Mouse (Mus musculus) T-helper 2 cell (primary cell): ENCODE results near the gene Zc3h14.

Experiments used
- in situ Hi-C: fragments of 300-600 bp; cut with MboI, MseI; formaldehyde crosslinking; loops from one replicate; pipeline ENCODE4 v1.15.1; 2025; ENCODE audit warnings: high pct_unique_total_duplicates

The Zc3h14 gene

DNA sequence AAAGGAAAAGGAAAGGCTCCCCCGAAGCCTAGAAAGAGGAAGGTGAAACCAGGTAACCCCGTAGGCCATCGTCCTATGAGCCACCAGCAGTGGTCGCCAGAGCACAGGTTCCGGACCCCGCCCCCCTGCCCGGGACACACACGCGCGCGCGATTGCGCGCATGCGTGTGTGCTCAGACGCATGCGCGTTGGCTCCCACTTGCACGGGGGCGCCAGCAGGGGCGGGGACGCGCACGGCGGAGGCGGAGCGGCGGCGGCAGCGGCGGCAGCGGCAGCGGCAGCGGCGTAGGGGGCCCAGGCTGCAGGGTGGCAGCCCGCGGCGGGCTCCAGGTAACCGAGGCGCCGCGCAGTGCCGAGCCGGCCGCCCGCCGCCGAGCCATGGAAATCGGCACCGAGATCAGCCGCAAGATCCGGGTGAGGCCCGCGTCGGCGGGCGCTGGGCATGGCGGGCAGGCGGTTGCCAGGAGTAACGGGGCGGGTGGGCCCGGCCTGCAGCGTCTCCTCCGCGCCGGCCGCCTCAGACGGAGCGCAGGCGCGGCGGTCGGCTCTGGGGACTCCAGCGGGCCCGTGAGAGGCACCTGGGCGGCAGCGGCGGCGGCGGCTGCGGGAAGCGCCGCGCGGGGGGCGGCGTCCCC lies at the start of gene Zc3h14:
Gene Zc3h14, plus strand, starts transcription at position 219 of the 634 bp plus-strand sequence.
- in situ Hi-C loops: loop anchor here (25.0 kb wide), 1 partner anchor 485 kb away; the partner anchor contains the start of genes Galc and Gpr65

DNA sequence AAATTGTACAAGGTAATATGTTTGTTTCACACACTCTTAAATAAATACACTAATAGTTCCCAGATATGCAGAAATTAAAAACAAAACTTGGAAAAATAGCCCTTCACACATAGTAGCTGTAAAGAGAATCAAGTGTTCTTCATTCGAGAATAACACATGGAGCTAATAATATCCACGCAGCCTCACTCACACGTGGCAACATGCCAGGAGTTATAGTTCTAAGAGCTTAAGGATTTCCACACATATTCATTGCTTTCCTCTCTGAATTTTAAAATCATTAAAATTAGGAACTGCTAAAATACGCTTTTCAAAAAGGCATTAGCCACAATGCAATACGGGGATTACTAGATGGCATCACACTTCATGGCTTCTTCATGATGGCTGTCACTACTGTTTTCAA lies 49.6 kb upstream of the Zc3h14 start:
- in situ Hi-C loops: no loop called here

DNA sequence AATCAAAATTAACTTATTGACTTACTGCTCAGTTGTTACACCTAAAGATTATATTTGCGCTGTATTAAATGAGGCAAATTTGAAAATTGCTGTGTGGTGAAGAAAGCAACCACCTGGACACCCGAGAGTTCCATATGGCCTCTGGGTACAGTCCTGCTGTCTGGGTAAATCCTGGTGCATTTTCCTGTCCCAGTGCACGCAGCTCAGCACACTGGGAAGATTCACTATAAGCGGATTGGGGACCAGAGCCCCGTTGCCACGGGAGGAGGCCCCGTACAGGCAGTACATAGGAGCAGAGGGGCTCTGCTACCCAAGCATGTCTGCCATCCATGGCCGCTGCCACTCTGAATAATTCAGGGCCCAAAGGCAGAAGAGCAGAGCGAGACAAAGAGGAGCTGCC lies 45.2 kb upstream of the Zc3h14 start:
- in situ Hi-C loops: no loop called here

DNA sequence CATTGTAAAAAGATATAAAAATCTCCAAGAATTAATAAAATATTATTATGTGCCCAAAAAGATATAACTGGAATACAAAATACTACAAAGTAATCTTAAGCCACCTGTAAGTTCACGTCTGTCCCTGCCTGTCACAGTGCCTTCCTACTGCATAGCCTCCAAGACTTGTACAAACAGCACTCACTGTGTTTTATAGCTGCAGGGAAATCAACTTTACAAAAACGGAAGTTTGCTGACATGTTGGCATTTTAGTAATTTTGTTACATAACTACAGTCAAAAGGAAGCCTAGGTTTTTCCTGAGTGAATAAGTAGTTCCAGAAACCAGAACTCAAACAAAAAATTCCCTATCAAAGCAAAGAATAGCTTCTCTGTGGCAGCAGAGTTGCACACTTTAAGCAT lies 43.2 kb upstream of the Zc3h14 start:
- in situ Hi-C loops: no loop called here

DNA sequence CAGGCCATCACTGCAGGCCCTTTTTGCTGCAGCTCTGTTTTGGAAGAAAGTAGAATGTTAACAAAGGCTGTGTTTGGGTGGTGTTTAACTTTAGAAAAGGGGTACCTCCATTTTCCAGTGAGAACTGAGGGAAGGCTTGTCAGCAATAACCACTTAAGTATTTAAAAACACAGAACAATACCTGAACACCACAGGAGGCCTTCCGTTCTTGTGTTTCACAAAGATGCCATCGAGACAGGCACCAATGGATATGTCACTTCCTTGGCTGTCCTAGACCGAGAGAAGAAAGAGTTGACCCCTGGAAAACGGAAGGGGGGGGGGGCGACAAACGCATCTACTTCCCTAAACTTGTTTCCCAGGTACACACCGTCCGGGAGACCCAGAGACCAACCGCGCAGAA lies 42.8 kb upstream of the Zc3h14 start:
- in situ Hi-C loops: no loop called here

DNA sequence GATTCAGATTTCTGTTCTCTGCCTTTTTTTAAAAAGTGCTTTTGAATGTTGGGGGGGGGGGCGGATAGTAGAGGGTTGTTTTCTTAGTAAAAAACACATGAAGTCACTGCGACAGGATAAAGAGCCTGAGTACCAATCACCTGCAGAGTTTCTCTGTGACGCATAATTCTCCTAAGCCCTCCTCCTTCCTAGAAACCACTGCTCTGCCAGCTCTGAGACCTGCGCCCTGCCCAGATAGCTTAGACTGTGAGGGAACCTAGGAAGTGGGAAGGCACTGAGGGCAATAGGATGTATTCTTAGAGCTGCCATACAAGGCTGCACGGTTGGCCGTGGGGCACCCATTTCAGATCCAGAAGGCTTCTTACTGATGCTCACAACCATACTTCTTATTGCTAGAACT lies 33.9 kb upstream of the Zc3h14 start:
- in situ Hi-C loops: no loop called here

DNA sequence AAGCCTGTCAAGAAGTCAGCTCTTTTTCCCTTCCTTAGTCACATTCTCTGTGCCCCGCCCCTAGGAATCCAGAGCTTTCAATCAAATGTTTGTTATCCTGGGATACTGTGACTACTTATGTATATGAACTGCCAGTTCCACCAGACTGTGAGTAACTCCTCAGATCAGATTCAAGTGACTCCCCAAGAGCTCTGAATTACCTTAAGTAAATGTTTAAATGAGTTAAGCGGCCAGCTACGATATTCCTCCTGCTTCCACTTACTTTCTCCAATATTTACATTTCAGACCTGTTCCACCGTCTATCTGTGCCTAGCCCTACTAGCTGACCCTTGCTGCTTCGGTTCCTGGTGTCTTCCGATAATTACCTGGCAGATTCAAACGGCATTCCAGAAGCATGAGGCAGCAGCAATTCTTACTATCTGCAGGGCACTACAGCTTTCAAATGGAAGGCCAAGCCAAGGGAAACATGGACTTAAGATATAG lies 33.1 kb upstream of the Zc3h14 start:
- in situ Hi-C loops: no loop called here

DNA sequence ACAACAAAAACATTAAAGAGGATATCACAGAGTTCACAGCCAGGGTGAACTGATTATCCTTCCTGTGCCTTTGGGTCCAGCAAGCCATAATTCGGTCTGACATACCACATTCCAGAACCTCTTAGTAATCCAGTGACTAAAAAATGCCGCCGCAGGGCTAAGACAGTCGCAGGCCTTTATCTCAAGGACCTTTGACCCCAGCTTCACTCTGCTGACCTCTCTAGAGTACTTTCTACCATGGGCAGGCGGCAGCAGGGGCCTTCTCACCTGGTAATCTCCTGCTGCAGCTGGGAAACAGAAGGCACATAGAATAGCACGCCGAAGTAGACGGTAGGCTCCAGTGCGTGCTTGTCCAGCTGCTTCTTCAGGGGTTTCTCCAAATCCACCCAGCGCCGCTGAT lies 32.0 kb upstream of the Zc3h14 start:
- in situ Hi-C loops: no loop called here

DNA sequence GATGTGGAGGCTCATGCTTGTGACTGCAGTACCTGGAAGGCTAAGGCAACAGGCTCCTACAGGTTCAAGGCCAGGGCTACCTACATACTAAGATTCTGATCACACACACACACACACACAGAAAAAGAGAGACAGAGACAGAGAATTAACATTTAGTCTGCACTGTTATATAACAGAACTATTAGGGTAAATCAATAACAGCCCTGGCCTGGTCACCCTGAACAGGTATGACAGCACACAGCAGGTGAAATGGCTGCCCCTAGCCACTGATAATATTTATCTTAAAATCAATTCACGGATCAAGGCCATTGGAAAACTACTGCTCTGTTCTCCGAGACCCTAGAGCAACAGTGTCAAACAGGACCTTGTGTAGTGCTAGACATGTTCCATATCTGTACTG lies 30.6 kb upstream of the Zc3h14 start:
- in situ Hi-C loops: no loop called here

DNA sequence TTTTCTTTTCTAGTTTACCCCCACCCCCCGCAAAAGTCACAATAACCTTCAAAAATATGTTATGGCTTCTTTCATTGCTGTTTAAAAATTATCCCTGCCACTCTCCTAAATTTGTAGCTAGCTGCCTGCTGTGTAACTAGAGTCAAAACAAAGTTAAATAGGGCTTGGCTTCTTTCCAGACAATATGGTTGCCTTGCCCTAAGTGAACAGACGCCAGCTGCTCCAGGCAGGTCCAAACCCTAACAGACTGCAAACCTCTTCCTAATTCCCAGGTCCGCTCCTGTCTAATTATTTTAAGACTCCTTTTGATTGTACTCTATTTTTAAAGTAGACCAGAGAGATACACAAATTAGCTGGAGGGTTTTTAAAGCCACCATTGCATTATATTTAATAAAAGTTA lies 26.1 kb upstream of the Zc3h14 start:
- in situ Hi-C loops: no loop called here

DNA sequence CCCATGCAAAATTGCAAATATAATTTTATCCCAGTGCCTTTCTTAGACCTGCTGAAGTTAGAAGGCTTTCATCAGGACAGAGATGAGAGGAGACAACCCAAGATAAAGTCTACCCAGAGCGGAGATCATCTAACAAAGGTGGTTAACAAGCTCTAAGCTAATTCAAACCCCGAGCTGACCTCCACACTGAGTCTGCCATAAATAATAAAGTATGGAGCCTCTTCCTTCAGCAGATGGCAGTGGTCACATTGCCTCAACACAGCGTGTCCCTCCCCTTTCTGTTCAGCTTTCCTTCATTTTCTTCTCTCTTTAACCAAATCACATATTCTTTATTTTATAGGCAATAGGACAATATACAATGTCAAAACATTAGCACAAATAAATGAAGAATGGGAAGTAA lies 25.7 kb upstream of the Zc3h14 start:
- in situ Hi-C loops: no loop called here

DNA sequence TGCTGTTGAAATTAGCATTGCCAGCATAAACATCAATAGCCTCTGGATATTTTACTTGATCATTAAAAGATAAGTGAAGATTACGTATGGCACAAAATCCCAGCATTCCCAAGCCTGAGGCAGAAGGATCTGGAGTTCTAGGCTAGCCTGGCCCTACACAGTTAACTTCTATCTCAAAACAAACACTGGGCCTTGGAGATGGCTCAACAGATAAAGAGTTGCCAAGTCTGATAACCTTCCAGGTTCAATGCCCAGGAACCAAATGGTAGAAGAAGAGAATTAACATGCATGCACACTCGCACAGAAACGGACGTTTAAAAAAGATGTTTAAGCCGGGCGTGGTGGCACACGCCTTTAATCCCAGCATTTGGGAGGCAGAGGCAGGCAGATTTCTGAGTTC lies 22.5 kb upstream of the Zc3h14 start:
- in situ Hi-C loops: no loop called here

DNA sequence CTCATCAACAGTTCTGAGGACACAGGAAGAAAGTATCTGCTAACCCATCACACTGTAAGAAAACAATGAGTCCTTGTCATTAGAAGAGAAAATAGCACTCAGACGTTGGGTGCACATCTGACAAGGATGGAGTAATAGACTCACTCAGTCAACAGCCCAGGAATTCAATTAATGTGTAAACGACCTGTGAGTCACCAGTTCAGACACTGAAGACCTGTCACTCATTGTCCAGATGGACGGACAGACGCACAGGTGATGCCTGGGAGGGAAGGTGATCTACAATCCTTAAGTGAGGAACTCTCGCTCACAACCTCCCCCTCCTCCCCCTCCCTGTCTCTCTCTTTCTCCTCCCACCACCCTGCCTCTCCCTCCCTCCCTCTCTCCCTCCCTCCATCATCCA lies 21.8 kb upstream of the Zc3h14 start:
- in situ Hi-C loops: loop anchor here (25.0 kb wide), 1 partner anchor 463 kb away; the partner anchor contains the start of genes Galc and Gpr65

DNA sequence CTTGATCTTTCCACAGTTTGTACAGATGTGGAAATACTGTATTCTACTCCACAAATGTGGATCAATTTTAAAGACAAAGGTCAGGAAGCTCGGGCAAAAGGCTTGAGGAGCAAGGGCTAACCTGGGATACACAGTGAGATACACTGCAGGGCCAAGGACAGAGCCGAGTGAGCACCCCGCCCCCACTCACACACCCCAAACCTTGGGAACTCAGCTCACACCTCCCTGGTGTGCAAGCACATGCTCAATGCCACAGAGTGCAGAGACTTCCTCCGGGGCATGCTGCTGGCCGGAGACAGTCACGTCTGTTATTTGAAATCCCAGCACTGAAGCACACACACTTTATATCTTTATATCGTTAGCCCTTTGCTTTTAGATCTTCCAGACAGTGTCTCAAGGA lies 20.7 kb upstream of the Zc3h14 start:
- in situ Hi-C loops: loop anchor here (25.0 kb wide), 1 partner anchor 464 kb away; the partner anchor contains the start of genes Galc and Gpr65

DNA sequence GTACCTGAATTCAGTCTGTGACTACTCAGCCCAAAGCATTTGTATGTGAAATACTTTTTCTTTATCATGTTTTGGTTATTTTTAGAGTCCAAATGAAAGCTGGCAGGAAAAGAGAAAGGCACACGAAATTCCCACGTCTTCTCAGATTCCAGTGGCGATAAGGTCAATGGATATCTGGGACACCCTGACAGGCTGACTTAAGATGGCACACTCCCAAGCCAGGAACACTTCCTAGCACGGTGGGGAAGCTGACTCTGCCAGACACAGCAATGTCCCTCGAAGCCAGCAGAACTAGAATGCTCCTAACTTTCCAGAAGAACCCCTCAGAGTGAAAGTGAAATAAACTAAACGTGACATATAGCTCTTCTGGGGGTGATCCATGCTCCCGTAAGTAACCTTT lies 19.6 kb upstream of the Zc3h14 start:
- in situ Hi-C loops: loop anchor here (25.0 kb wide), 1 partner anchor 465 kb away; the partner anchor contains the start of genes Galc and Gpr65

DNA sequence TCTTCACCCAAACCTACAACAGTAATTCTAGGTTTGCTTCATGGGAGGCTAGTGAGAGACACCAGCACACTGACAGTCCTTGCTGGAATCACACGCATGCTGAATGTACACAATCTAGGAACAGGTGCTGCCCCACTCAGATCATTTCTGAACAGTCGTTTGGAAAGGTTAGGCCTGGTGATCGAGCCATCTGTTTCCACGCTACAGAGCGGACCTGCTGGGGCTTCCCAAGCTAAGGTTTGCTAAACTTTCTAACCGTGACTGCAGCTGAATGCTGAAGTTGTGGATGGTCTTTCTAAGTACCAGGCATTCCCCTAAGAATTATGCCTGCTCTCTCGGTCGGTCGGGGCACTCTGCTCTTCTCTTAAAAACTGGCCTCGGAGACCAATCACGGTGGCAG lies 16.1 kb upstream of the Zc3h14 start:
- in situ Hi-C loops: loop anchor here (5.0 to 25.0 kb wide), 2 partner anchors 98 to 468 kb away; partner anchors contain the start of genes Galc and Gpr65

DNA sequence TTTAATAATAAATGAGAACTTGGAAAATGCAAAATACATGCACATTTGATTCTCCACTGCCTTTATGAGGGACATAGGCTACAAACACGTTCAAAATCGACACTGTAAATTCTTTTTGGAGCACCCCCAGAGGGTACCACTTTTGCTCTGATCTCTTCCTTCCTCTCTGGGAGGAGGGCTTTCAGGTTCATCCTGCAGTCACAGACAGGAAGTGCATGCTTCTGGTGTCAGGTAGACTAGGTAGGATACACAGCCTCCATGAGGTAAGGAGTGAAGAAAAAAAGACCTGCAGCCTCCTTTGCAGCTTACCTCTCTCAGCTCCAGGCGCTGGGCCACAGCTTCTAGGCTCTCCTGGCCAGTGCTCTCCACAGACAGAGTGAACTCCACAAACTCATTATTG lies 13.6 kb upstream of the Zc3h14 start:
- in situ Hi-C loops: loop anchor here (5.0 to 25.0 kb wide), 2 partner anchors 101 to 471 kb away; partner anchors contain the start of genes Galc and Gpr65

DNA sequence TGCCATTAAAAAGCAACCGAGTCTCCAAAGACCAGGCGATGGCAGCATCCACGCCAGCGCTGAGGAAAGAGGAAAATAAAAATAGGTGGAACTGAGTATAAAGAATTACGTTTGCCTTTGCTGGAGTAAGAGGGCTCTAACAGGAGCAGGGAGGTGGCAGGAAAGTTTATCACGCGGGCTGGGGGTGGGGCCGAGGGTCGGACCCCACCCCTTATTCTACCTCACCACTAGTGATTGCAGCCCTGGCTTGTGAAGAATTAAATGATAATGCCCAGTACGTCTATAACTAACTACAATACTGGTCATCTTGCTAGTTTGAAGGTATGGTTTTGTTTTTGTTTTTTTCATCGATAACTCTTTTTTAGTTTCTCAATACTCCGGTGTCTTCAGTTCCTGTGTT lies 13.0 kb upstream of the Zc3h14 start:
- in situ Hi-C loops: loop anchor here (5.0 to 25.0 kb wide), 2 partner anchors 101 to 471 kb away; partner anchors contain the start of genes Galc and Gpr65

DNA sequence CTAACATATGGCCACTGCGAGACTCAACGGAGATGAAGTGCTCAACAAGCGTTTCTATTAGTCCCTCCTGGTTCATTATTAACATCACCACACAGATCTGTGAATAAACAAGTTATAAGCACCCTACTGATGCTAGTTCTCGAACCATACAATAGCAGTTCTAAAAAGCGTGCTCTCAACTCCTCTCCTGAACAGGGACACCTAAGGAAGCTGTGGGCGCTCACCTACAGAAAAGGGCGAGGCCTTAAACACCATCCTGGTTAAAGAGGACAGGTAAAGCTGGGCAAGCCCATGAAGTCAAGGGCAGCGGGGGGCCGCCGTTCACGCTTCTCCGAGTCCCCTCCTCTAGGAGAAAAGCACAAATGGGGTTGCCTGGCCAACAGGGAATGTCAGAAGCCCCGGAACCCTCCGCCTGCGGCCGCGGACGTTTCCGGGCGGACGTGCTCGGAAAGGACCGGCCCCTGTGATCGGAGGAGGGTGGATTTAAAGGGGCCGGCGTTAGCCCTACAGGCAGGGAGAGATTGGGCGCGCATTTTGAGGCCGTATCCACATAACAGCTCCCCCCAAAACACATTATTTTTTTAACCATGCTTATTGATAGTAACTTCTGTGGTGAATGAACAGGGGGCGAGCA lies 12.4 kb upstream of the Zc3h14 start:
- in situ Hi-C loops: loop anchor here (5.0 to 25.0 kb wide), 2 partner anchors 102 to 472 kb away; partner anchors contain the start of genes Galc and Gpr65

DNA sequence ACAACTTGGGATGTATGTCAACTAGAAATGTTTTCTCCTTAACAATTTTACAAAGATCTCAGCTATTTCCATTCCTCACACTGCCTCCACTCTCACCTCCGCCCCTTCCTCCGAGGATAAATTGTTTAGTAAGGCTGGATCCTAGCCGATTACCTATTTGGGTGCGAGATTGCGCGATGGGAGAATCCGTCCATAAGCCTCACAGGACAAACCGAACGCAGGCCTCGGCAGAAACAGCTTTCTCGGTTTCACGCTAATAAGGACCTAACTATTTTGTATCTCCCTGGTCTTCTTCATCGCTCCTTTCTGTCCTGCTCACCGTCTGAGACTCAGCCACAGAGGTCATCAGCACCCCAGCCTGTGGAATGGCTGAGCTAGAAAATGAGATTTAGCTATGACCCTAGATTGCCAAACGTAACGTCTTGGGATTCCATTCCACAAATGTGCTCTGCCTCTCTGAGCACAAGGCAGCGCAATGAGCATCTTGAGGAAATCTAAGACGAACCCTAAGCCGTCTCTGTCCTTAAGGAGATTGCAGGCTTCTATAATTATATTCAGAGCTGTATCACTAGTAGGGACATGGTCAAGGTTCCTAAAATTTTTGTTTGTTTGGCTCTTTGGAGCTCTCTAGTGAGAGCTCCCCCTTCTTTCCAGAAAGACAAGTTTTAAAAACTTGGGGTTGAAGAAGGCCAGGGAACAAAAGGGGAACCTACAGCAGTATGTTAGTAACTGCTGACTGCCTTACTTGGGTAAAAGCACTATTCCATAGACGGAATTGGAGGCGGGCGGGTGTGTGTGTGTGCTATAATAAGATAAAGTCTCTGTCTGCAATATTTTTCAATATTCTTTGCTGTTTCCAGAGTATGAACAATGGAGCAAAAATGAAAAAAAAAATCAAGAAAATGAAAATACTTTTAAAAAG lies 11.6 kb upstream of the Zc3h14 start:
- in situ Hi-C loops: loop anchor here (5.0 to 25.0 kb wide), 2 partner anchors 103 to 473 kb away; partner anchors contain the start of genes Galc and Gpr65
